Mouse (Mus musculus): ENCODE results near the gene Gm20521. TPM values are rescaled to one million over a fixed set of nuclear protein-coding genes. Genes with fewer than 3 reads are reported as not detected.

Gene Gm20521
- 0.14 TPM in 1 of 2 replicates, not detected in the other for polyA plus RNA-seq (2015; fragmentation: Nextera tagmentation; extraction: Ambion mirVana)

- peak within 1 kb of the TSS; percentile 77 for H3K4me2 ChIP-seq (ENCODE audit: low read length)
- WGBS = under 1% methylated on average over 27 of the region's 27 CpGs
- no peaks in the 10 kb centered on the region for H3K9me3 ChIP-seq (ENCODE audit: control insufficient read depth, low read length)
- no peaks in the 10 kb centered on the region for H3K27me3 ChIP-seq (replicated peaks; ENCODE audit: control insufficient read depth, insufficient read depth, low read length)
- H3K4me3 ChIP-seq (ENCODE audit: low read length) = peak within 1 kb of the TSS; percentile 61
- H3K9ac ChIP-seq (ENCODE audit: low read depth, low read length) = peak within 1 kb of the TSS; percentile 77
- H3K27ac ChIP-seq (ENCODE audit: low read depth, low read length) = peak within 1 kb of the TSS; percentile 91
- H3K36me3 ChIP-seq (ENCODE audit: control insufficient read depth, insufficient read depth, low read length) = no peaks in the 10 kb centered on the region
- H3K4me1 ChIP-seq (ENCODE audit: control insufficient read depth, insufficient read depth, low read depth, low read length) = peaks cover 21% of the 10 kb centered on the region
- peak; percentile 89 for ATAC-seq
Measured at GRCm38 (mm10) chr14:54883154-54884021, at the start of gene Gm20521, which contains the start of gene Bcl2l2. Gene Gm20521, plus strand, starts transcription at chr14:54883441. Gene Bcl2l2, plus strand, starts transcription at chr14:54883377.

- Histone ChIP-seq H3K4me3 (ENCODE audit: low read length) (no peak overlapping the region), H3K36me3 (ENCODE audit: control insufficient read depth, insufficient read depth, low read length) (no peaks in the 10 kb centered on the region), H3K9ac (ENCODE audit: low read depth, low read length) (no peak overlapping the region), H3K9me3 (ENCODE audit: control insufficient read depth, low read length) (no peaks in the 10 kb centered on the region), H3K4me1 (ENCODE audit: control insufficient read depth, insufficient read depth, low read depth, low read length) (no peaks in the 10 kb centered on the region), H3K27me3 (replicated peaks; ENCODE audit: control insufficient read depth, insufficient read depth, low read length) (no peaks in the 10 kb centered on the region), H3K4me2 (ENCODE audit: low read length) (no peak overlapping the region), H3K27ac (ENCODE audit: low read depth, low read length) (no peak overlapping the region)
- ATAC-seq = no peak
- 1% methylated on average over 4 of the region's 4 CpGs for WGBS
Measured at GRCm38 (mm10) chr14:54843461-54843860, 39.8 kb upstream of the Gm20521 start.

- Histone ChIP-seq H3K9me3 (ENCODE audit: control insufficient read depth, low read length) (no peaks in the 10 kb centered on the region), H3K27me3 (replicated peaks; ENCODE audit: control insufficient read depth, insufficient read depth, low read length) (no peaks in the 10 kb centered on the region), H3K4me3 (ENCODE audit: low read length) (no peak overlapping the region), H3K9ac (ENCODE audit: low read depth, low read length) (no peak overlapping the region), H3K27ac (ENCODE audit: low read depth, low read length) (no peak overlapping the region), H3K4me1 (ENCODE audit: control insufficient read depth, insufficient read depth, low read depth, low read length) (no peaks in the 10 kb centered on the region; the same call in 1 of the 2 replicates), H3K4me2 (ENCODE audit: low read length) (no peak overlapping the region), H3K36me3 (ENCODE audit: control insufficient read depth, insufficient read depth, low read length) (peaks cover 13% of the 10 kb centered on the region)
- 96% methylated on average over 3 of the region's 3 CpGs for whole genome bisulfite sequencing
- ATAC-seq = no peak
Measured at GRCm38 (mm10) chr14:54855726-54856125, 27.5 kb upstream of the Gm20521 start.

DNA sequence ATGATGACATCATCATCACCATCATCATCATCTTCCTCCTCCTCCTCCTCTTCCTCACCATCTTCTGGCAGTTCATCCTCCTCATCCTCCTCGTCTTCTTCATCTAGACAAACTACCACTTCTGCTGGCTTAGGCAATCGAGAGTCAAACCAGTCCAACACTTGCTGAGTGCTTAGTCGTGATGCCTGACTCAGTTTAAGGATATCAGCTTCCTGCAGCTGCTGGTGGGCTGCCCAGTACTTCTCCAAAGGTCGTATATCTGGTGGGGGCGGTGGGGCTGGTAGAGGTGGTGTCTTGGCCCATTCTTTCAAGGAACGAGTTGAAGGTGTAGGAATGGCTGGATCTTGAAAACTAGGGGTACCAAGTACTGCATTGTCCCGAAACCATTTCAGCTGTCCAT, 26.5 kb upstream of the Gm20521 start:
- H3K9ac ChIP-seq (ENCODE audit: low read depth, low read length) = no peak overlapping the region
- 90% methylated on average over 7 of the region's 7 CpGs for WGBS

GRCm38 (mm10) chr14:54857891-54858290, 25.4 kb upstream of the Gm20521 start:
- ATAC-seq = no peak

More for the DNA sequence above, 26.5 kb upstream of the Gm20521 start:
- no peak overlapping the region for H3K4me2 ChIP-seq (ENCODE audit: low read length)
- H3K4me1 ChIP-seq (ENCODE audit: control insufficient read depth, insufficient read depth, low read depth, low read length) = no peaks in the 10 kb centered on the region; the same call in 1 of the 2 replicates
- H3K27me3 ChIP-seq (replicated peaks; ENCODE audit: control insufficient read depth, insufficient read depth, low read length) = no peaks in the 10 kb centered on the region
- H3K4me3 ChIP-seq (ENCODE audit: low read length) = no peak overlapping the region
- H3K9me3 ChIP-seq (ENCODE audit: control insufficient read depth, low read length) = no peaks in the 10 kb centered on the region
- no peak overlapping the region for H3K27ac ChIP-seq (ENCODE audit: low read depth, low read length)
- H3K36me3 ChIP-seq (ENCODE audit: control insufficient read depth, insufficient read depth, low read length) = peaks cover 13% of the 10 kb centered on the region
- ATAC-seq = no peak

GRCm38 (mm10) chr14:54860511-54860910, 22.7 kb upstream of the Gm20521 start:
- Histone ChIP-seq H3K9me3 (ENCODE audit: control insufficient read depth, low read length) (no peaks in the 10 kb centered on the region), H3K36me3 (ENCODE audit: control insufficient read depth, insufficient read depth, low read length) (peaks cover 10% of the 10 kb centered on the region), H3K4me1 (ENCODE audit: control insufficient read depth, insufficient read depth, low read depth, low read length) (peaks cover 4% of the 10 kb centered on the region), H3K4me2 (ENCODE audit: low read length) (no peak overlapping the region), H3K27ac (ENCODE audit: low read depth, low read length) (no peak overlapping the region), H3K9ac (ENCODE audit: low read depth, low read length) (no peak overlapping the region), H3K27me3 (replicated peaks; ENCODE audit: control insufficient read depth, insufficient read depth, low read length) (no peaks in the 10 kb centered on the region), H3K4me3 (ENCODE audit: low read length) (no peak overlapping the region)
- WGBS = 46% methylated on average over 2 of the region's 2 CpGs
- no peak for ATAC-seq

More at GRCm38 (mm10) chr14:54857891-54858290, 25.4 kb upstream of the Gm20521 start:
- 90% methylated on average over 9 of the region's 9 CpGs for WGBS
- Histone ChIP-seq H3K27ac (ENCODE audit: low read depth, low read length) (no peak overlapping the region), H3K4me2 (ENCODE audit: low read length) (no peak overlapping the region), H3K9ac (ENCODE audit: low read depth, low read length) (no peak overlapping the region), H3K27me3 (replicated peaks; ENCODE audit: control insufficient read depth, insufficient read depth, low read length) (no peaks in the 10 kb centered on the region), H3K9me3 (ENCODE audit: control insufficient read depth, low read length) (no peaks in the 10 kb centered on the region), H3K36me3 (ENCODE audit: control insufficient read depth, insufficient read depth, low read length) (peaks cover 13% of the 10 kb centered on the region), H3K4me1 (ENCODE audit: control insufficient read depth, insufficient read depth, low read depth, low read length) (no peaks in the 10 kb centered on the region; the same call in 1 of the 2 replicates), H3K4me3 (ENCODE audit: low read length) (no peak overlapping the region)

GRCm38 (mm10) chr14:54863501-54864312, 19.5 kb upstream of the Gm20521 start:
- H3K9ac ChIP-seq (ENCODE audit: low read depth, low read length) = peak overlapping the region; percentile 98
- H3K36me3 ChIP-seq (ENCODE audit: control insufficient read depth, insufficient read depth, low read length) = no peaks in the 10 kb centered on the region
- H3K9me3 ChIP-seq (ENCODE audit: control insufficient read depth, low read length) = no peaks in the 10 kb centered on the region
- peak overlapping the region; percentile 87 for H3K4me2 ChIP-seq (ENCODE audit: low read length)
- H3K4me3 ChIP-seq (ENCODE audit: low read length) = peak overlapping the region; percentile 98
- peak overlapping the region; percentile 82 for H3K27ac ChIP-seq (ENCODE audit: low read depth, low read length)
- peak; percentile 100 for ATAC-seq
- H3K27me3 ChIP-seq (replicated peaks; ENCODE audit: control insufficient read depth, insufficient read depth, low read length) = no peaks in the 10 kb centered on the region
- H3K4me1 ChIP-seq (ENCODE audit: control insufficient read depth, insufficient read depth, low read depth, low read length) = peaks cover 4% of the 10 kb centered on the region
- 0% methylated on average over 35 of the region's 56 CpGs for WGBS

DNA sequence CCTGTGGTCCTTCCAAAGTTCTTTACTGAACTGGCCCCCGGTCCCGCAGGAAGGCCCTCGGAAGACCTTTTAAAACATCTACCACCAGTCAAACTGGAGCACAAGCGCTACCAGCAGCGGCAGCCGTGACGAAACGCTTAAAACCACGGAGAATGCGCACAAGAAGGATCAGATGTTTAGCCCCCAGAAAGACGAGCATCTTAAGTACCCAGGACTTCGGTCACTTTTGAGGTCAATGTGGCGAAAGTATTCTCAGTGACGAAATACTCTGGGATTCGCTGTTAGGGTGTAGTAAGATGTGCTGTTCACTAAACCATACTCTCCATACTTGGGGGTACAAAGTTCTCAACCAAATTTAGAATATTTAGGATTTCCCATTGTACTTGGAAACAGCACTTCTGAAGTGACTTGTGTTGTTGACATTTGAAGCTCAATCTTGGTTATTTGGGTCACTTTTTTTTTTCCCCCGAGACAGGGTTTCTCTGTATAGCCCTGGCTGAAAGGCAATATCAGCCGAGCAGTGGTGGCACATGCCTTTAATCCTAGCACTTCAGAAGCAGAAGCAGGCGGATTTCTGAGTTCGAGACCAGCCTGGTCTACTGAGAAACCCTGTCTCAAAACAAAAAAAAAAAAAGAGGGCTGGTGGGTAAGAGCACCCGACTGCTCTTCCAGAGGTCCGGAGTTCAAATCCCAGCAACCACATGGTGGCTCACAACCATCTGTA, 18.8 kb upstream of the Gm20521 start:
- H3K4me3 ChIP-seq (ENCODE audit: low read length) = peak overlapping the region; percentile 98
- WGBS = 16% methylated on average over 21 of the region's 21 CpGs
- peak; percentile 45; the same call in 1 of the 2 replicates for ATAC-seq
- peak overlapping the region; percentile 98 for H3K9ac ChIP-seq (ENCODE audit: low read depth, low read length)
- peak overlapping the region; percentile 82 for H3K27ac ChIP-seq (ENCODE audit: low read depth, low read length)
- H3K9me3 ChIP-seq (ENCODE audit: control insufficient read depth, low read length) = no peaks in the 10 kb centered on the region
- H3K4me1 ChIP-seq (ENCODE audit: control insufficient read depth, insufficient read depth, low read depth, low read length) = peaks cover 4% of the 10 kb centered on the region
- no peaks in the 10 kb centered on the region for H3K36me3 ChIP-seq (ENCODE audit: control insufficient read depth, insufficient read depth, low read length)
- peak overlapping the region; percentile 84 for H3K4me2 ChIP-seq (ENCODE audit: low read length)
- H3K27me3 ChIP-seq (replicated peaks; ENCODE audit: control insufficient read depth, insufficient read depth, low read length) = no peaks in the 10 kb centered on the region

Data from hindbrain, embryonic 16.5 days (tissue).